Mouse (Mus musculus) c-Kit-positive CD71-negative TER-119-negative erythroid progenitor cells, embryonic 14.5 days (primary cell): Measurements from ENCODE around the gene Cmss1.
"Not testable (repeated sequence)": the region's sequence is repeated elsewhere in the genome, so short reads cannot be mapped to it uniquely, and the experiment has no call there.

Experiments used
- DNase-seq: peaks from one replicate; pipeline ENCODE4 v3.0.0-alpha.2; 2013; ENCODE audit warnings: low read depth

The Cmss1 gene

DNA sequence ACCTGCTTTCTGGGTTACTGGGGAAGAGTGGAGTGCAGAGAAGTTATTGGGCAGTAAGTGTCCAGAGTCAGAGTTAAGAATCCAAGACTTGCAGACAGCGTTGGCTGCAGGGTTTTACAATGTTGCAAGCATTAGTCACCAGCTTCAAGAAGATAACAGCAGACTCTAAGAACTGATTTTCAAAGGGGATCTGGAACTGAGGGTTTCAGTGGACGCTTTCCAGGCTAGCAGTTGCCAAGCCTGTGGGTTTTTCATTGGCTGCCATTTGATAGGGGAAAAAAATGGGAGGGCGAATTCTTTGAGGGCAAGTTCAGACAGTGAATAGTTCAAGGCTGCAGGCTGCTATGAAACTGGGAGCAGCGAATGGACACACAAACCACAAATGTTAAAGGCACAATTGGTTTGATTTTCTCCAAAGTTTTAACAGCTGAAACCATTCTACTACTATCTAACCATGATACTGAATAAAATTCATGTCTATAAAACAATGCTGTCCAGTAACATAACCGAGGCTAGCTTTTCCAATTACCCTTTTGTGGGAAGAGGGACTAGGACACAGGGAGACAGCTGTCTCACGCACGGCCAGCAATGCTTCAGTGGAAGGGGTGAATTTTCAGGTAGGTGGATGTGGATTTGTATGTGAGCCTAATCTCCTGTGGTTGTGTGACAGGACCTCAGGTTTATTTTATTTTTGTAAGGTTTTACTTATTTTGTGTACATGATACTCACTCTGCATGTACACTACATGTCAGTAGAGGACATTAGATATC, 179.0 kb downstream of the Cmss1 start:
- DNase-seq: no peak

DNA sequence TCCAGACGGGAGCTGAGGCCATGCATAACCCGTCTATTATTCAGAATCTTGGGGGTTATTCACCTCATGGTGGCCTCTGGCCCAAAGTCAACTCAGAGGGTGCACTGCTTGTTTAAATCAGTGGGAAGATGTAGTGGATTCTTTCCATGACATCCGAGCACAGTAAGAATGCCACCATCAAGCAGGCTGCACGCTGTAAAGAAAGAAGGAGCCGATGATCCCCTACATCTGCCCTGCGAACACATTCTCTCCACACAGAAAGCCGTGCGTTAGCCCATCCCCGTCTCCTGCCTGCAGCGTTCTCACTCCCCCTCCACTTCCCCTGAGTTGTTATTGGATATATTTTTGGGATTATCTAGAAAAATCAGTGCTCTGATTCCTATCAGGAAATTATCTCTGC, 180.0 kb downstream of the Cmss1 start:
- DNase-seq: no peak

DNA sequence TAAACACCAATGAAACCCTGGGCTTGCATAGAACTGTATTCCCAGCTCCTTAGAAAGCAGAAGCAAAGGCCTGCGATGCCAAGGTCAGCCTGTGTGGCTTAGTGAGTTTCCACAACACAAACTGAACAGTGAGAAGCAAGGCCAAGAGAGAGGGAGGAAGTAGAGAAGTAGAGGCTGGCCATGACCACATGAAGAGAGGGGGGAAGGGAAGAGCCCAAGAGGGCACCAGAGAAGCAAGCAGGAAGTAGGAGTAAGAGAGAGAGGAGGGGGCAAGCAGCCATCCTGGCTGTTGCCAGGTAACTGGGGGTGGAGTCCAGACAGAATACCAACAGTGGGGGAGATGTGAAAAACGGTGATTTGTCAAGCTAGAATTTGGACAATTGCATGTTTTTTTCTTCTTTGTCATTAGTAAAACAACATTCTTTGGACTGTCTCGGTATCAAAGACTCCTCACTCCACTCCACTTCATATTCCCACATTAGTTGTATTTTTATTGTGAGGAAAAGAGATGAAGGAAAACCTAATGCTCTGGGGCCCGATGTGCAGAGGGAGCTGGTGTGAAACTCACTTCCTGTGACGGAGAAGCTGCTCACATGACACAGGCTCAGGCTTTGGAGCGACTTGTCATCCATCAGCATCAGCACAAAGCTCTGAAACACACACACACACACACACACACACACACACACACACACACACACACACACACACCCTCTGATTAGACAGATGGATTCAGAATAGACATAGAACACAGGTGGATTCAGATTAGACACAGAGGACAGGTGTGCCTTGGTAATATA, 183.5 kb downstream of the Cmss1 start:
- no peak for DNase-seq

DNA sequence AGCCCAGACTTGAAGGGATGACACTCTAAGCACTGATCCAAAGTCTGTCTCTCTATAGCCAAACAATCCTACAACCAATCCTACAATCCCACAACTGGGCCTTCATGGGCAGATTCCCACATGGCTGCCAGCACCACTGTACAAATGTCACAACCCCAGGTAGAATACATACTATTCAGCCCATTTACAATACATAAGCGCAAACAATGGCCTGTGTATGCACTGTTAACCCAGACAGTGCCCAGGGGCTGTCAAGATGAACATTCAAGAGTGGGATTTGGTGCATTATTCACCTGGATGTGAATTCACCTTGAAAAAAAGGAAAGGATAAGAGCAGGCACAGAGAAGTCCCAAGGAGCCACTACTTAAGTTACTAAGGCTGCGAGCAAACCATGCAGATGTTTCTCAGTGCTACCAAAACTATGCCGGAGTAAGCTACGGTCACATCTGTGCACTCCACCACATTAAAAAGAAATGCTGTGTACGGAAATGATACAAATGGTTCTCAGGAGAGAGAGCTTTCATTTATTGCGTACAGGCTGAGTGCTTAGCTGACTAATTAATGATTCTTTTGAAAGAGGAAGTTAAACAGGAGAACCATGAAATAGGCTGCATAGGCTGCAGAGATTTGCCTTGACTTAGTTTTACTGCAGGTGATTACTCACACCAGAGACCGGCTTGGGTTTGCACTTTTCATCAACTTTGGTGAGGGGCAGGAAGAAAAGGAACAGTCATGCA, 184.8 kb downstream of the Cmss1 start:
- DNase-seq: no peak

DNA sequence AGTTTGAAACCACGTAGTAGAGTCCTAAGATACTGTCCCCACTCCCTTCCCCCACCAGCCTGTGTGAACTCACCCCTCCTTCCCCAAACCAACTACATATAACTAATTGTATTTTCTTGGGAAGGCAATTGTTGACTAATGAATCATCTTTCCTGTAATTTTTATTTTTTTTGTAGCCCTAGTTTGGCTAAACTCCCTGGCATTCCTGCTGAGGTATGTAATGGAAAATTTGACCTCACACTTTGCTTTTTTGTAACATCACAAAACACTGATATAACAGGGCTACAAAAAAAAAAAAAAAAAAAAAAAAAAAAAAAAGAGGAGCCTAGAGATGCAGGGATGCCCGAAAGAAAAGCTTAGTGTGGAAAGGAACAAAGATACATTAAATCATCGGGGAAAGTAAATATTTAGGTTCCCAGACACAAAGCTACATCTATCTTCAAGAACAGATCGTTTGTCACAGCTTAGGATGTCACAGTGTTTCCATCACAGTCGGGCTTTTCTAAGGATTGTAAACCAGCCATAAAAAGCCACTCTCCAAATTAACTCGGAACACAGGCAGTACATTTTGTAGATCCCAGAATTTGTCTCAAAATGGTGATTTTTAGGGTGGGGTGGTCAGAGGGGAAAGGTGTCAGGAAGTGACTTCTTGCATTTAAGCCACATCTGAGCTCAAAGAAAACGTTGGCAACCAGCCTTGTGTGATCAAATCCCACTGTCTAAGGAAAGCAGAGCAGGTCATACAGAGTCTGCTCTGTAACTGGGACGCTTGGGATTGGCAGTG, 185.7 kb downstream of the Cmss1 start:
- DNase-seq: no peak

DNA sequence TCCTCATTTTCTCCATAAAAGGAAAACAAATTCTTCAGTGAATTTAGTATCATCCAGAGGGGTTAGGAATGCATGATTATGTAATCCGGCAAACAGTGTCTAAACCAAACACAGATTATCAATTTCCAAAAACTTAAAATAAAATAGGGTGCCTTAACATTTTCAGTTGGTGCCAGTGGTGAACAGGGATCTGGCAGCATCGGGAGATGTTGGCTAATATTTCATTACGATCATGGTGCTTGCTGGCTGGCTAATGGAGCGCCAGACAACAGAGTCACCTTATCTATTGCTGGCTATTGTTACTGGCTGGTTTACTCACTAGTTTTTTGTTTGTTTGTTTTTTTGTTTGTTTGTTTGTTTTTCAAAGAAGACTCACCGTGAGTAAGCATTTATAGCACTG, 186.8 kb downstream of the Cmss1 start:
- DNase-seq: no peak

DNA sequence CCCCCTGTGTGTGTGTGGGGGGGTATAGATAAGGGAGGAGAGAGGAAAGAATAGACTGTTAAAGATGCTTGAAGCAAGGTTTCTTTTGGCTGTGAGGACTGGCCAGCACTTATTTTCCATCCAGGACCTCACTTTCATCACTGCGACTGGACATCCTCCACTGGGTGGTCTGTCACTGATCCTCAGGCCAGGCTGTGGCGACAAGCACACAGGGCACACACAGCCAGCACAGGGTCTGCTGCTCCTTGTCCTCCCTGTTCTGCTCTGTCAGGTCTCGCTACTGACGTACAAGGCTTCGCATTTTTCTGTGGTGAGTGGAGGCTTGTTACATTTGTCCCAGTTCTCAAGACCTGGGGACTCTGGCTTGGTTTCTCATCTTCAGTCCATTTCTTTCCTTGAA, 187.3 kb downstream of the Cmss1 start:
- no peak for DNase-seq

DNA sequence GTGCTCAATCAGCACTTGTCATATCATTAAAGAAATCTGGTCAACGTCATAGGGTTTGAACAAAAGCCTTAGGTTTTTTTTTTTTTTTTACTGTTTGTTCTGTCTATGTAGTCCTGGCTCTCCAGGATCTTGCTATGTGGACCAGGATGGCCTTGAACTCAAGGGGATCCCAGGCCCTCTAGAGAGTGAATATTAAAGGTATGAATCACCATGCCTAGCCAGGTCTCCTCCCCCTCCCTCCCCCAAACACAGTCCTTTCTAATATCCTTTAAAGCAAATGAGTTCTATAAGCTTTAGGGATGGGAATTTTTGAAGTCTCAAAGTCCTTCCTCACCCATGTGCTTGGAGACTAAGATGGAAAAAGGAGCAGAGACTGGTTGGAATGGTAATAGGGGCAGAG, 188.7 kb downstream of the Cmss1 start:
- no peak for DNase-seq

DNA sequence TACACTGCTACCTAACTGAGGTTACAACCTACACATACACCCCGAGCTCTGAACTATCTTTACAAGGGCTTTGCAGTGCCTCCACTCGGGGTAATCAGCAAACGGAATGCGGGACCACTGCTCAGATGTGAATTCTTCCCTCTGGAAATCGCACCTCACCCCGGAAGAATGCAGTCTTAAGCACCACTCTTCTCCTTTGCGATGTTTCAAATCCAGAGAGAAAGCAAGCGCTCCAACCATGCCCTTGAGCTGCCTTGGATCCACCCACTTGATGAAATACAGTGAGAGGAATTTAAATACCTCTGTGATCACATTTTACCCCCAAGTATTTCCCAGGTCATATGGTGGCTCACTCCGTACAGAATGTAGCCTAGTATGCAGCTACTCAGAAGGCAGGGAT, 189.6 kb downstream of the Cmss1 start:
- DNase-seq: no peak

DNA sequence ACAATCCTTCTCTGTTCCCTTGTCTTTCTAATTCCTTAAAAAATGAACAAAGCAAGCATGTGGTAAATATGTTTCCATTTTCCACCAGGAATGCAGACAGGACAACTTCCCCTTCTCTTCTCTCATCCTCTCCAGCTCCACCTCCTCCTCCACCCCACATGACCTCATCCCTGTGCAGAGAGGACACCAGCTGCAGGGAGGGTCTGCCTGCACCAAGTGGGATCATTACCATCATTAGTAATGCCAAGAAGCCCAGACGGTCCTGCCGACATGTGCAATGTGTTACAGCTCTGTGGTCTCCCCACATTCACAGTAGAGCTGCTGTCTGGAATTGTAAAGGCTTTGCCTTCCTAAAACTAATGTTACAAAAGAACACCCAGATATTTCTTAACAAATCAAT, 190.6 kb downstream of the Cmss1 start:
- no peak for DNase-seq

DNA sequence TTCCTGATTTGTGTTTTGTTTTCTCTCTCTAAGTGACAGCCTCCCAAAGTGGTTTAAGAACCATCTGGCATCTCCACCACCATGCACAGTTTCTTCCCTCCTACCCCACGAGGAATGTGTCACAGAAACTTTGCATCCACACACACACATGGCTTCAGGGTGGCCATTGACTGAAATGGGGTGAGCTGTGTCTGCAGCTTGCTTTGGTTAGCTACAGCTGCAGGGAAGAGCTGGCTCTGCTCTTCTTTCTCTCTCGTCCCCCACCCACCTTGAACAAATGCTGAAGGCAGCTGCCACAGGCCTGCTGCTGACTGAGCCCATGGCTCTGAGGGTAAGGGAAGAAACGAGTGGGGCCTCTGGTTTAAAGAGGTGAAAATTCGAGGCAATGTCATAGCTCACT, 193.9 kb downstream of the Cmss1 start:
- DNase-seq: no peak

DNA sequence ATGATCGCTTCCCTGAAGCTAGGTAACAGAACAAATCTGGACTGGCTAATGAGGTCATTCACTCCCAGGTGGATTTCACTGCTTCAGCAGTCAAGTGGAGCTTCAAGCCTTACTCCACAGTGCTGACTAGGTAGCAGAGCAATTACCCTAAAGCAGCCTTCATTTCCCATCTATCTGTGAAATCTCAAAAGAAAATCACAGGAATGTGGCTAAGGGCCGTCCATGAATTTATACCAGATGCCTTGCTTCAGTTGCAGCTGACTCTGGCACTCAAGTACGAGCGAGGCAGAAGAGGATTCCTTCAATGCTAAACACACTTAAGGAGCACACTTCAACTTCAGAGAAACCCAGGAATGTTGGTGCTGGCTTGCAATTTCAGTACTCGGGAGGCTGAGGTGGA, 202.8 kb downstream of the Cmss1 start:
- no peak for DNase-seq

DNA sequence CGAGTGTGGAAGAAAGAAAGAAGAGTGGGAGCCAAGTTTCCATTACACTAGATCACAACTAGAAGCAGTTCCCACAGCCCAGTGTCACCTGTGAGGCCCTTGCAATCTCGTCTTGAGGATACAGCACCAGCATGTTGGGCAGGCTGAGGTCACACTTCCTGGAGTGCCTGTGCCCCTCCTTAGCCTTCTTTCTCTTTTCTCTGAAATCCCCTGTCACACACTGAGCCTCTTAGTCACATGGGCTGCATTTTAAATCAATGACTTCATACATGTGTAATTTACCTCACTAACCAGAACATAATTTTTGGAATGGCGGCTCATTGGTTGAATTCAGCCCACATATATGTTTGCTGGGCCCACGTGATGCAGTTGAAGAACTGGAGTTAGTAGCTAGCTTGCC, 203.8 kb downstream of the Cmss1 start:
- no peak for DNase-seq

DNA sequence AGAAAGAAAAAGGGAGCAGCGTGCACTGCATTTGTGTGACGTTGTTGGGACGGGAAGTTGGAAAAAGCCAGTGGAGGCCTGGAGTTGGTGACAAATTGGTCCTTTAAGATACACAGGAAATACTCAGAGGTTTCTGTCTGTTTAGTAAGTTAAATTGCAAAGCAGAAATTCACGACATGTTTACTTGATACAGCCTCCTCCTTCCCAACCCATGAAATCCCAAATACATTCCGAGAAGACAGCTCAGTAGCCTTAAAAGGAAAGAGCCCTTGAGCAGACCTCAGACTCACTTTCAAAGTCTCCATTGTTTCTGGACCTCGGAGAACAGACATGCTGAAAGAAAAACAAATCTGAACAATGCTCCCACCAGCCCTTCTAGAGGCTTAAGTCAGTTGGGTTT, 205.0 kb downstream of the Cmss1 start:
- no peak for DNase-seq

DNA sequence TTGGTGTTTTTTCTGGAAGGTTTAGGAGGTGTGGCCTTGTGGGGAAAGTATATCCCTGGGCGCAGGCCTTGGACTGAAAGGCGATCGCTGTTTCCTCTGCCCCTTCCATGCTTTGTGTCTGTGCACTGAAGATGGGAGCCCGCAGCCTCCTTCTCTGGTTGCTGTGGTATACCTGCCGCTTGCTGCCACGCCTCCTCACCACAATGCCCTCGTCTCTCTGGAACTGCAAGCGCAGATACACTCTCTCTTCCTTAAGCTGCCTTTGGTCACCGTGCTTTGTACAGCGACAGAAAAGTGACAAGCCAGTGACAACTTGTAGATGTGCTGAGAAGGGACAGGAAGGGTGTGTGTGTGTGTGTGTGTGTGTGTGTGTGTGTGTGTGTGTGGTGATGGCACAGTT, 207.1 kb downstream of the Cmss1 start:
- DNase-seq: no peak

DNA sequence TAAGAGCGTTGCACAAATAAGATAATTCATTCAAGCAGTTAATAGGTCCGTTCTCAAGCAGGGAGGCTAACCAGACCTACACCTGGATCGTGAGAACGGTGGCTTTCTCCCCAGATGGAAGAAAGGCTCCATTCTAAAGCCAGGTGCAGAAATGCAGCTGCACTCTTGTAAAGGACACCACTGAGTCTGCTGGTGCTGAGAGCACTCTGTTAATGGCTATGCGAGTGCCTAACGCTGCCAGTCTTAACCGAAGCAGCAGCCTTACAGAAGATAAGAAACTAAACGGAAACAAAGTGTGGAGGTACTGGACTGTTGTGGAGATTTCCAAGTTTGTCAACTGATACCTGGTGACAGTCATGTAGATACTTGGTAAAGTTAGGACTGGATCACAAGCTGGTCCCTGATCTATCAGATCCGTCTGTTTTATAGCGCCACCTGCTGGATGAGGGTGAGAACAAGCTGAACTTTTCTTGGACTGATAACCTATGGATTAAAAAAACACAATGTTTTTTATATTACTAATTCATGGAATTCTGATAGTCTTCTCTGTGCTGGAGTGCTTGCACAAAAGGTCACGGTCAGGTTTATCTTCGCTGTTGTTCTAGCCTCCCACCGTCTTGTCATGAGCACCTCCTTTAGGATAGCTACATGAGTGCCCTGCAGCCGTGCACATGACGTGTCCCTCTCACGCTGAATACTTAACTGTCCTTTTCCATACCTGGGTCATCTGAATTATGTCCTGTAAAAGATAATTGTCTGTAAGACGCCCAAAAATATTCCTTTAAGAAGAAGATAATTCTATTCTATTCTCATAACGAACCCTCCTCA, 208.1 kb downstream of the Cmss1 start:
- peak; percentile 59 for DNase-seq

DNA sequence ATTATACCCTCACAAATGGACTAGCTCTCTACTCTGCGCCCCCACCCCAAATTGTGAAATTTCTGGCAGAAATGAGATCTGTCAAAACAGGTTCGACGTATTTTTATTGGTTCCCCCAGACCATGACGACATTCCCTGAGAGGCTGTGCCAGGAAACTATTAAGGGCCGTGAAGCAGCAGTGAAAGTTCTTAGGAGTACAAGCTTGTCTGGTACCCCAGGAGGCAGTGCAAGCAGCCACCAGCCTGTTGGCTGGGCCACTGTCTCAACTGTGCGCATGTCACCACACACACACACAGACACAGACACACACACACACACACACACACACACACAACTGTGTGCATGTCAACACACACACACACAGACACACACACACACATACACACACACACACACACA, 208.8 kb downstream of the Cmss1 start:
- no peak for DNase-seq

DNA sequence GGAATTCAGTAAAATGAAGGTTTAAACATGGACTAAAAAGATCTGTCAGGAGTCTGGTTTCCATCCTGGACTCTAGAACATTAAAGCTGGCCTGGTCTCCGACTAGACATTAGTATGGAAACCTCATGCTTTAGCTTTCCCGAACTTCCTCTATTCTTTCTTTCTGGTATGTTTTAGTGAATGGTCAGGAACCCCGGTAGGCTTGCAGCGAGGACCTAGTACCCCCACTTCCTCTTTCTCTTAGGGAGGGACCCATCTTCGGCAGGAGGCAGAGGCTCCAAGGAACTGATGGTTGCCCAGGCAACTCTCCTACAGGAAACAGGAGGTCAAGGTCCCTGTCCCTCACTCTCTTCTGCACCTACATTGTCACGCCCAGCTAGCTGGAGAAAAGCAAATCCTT, 210.4 kb downstream of the Cmss1 start:
- no peak for DNase-seq

DNA sequence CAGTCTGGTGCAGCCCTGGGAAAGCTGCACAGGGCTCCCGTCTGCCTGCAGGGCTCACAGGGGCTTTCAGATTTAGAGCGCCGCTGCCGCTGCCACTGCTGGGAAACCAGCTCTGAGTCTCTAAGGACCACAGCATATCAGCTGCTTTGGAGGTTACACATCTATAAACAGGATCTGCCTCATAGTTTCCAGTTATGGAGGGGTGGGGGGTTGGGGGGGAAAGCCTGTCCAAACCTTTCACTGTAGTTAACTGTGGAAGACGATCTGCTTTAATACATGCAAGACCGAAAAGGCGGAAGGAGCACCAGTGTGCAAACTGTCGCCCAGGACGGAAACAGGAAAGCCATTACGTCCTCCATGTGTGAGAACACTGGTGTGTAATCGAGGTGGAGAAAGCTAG, 213.5 kb downstream of the Cmss1 start:
- DNase-seq: no peak

DNA sequence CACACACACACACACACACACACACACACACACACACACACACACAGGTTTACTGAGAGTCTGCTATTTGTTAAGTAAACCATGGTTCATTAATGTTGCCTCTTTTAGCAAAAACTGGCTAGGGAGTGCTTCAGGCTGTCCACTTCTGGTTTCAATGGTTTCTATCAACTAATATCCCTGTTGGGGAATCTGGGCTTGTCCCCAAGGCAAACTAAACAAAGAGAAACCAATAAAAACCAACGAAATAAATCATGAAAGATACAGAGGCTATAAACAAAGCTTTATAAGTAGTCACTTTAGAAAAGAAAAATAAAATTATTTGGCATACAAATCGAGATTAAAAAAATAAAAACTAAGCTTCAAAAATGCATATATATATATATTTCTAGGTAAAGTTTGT, 214.2 kb downstream of the Cmss1 start:
- no peak for DNase-seq

DNA sequence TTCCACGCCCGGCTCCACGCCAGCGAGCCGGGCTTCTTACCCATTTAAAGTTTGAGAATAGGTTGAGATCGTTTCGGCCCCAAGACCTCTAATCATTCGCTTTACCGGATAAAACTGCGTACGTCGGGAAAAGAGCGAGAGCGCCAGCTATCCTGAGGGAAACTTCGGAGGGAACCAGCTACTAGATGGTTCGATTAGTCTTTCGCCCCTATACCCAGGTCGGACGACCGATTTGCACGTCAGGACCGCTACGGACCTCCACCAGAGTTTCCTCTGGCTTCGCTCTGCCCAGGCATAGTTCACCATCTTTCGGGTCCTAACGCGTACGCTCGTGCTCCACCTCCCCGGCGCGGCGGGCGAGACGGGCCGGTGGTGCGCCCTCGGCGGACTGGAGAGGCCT, 215.5 kb downstream of the Cmss1 start:
- DNase-seq: not testable (repeated sequence)
